Mouse (Mus musculus) midbrain, embryonic 13.5 days (tissue): ENCODE results near the gene Arf3. TPM values are rescaled to one million over a fixed set of nuclear protein-coding genes. Genes with fewer than 3 reads are reported as not detected.
A peak's percentile ranks its signal among the peaks of the same experiment; 100 is the strongest.
"Not testable (repeated sequence)": the region's sequence is repeated elsewhere in the genome, so short reads cannot be mapped to it uniquely, and the experiment has no call there.

Experiments
- ATAC-seq: fragments of 200-750 bp; cut with Nextera tagmentation; 2 replicates; pipeline ENCODE4 v1.8.0; 2017; ENCODE audit warnings: mild to moderate bottlenecking, moderate TSS enrichment, moderate library complexity
- H3K27ac ChIP-seq: fragments of 300-500 bp; sonication (generic); 2 replicates; pipeline ENCODE4 v1.5.1; 2015; ENCODE audit warnings: inconsistent platforms, mild to moderate bottlenecking, moderate library complexity
- H3K27me3 ChIP-seq: fragments of 300-500 bp; sonication (generic); 2 replicates; pipeline ENCODE4 v1.6.1; 2015; ENCODE audit warnings: mild to moderate bottlenecking, inconsistent platforms
- H3K36me3 ChIP-seq: fragments of 300-500 bp; sonication (generic); 2 replicates; pipeline ENCODE4 v1.6.1; 2015; ENCODE audit warnings: mild to moderate bottlenecking, inconsistent platforms
- H3K4me1 ChIP-seq: fragments of 300-500 bp; sonication (generic); replicated peaks from 2 replicates; pipeline ENCODE4 v1.6.1; 2015; ENCODE audit warnings: inconsistent platforms
- H3K4me2 ChIP-seq: fragments of 300-500 bp; sonication (generic); replicated peaks from 2 replicates; pipeline ENCODE4 v1.6.1; 2015; ENCODE audit warnings: moderate library complexity, mild to moderate bottlenecking, inconsistent platforms
- H3K4me3 ChIP-seq: fragments of 300-500 bp; sonication (generic); replicated peaks from 2 replicates; pipeline ENCODE4 v1.5.1; 2015; ENCODE audit warnings: mild to moderate bottlenecking, inconsistent platforms
- H3K9ac ChIP-seq: fragments of 300-500 bp; sonication (generic); replicated peaks from 2 replicates; pipeline ENCODE4 v1.6.1; 2015; ENCODE audit warnings: mild to moderate bottlenecking, inconsistent platforms
- H3K9me3 ChIP-seq: fragments of 300-500 bp; sonication (generic); 2 replicates; pipeline ENCODE4 v1.6.1; 2016; ENCODE audit warnings: mild to moderate bottlenecking, inconsistent platforms
- WGBS: fragments of 180-500 bp; shearing (Covaris S2); methylation state at CpG from one replicate; pipeline ENCODE4 v1.1.7; 2015; 5-methylcytosine and 5-hydroxymethylcytosine counted together
- polyA plus RNA-seq: library from polyadenylated mRNA; unstranded; fragments of >200 nt; fragmentation: Nextera tagmentation; extraction: Ambion mirVana; gene quantifications from 2 replicates; pipeline ENCODE4 v1.2.1, GENCODE M21; 2015

Arf3 gene
- polyA plus RNA-seq, 1 experiment from 2014 or later: 66.0 TPM

DNA sequence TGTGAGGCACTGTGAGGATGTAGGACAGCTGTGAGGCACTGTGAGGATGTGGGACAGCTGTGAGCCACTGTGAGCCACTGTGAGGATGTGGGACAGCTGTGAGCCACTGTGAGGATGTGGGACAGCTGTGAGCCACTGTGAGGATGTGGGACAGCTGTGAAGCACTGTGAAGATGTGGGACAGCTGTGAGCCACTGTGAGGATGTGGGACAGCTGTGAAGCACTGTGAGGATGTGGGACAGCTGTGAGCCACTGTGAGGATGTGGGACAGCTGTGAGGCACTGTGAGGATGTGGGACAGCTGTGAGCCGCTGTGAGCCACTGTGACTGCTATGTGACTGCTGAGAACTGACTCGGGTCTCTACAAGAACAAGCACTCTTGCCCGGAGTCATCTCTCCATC is 19.2 kb downstream of the Arf3 start:
- not testable (repeated sequence) for H3K4me2 ChIP-seq, H3K27ac ChIP-seq, H3K4me1 ChIP-seq, H3K9me3 ChIP-seq, ATAC-seq, H3K9ac ChIP-seq, H3K27me3 ChIP-seq, H3K4me3 ChIP-seq
- H3K36me3 ChIP-seq: peaks cover 39% of the 10 kb centered on the region
- 91% methylated on average over 3 of the region's 3 CpGs for WGBS

DNA sequence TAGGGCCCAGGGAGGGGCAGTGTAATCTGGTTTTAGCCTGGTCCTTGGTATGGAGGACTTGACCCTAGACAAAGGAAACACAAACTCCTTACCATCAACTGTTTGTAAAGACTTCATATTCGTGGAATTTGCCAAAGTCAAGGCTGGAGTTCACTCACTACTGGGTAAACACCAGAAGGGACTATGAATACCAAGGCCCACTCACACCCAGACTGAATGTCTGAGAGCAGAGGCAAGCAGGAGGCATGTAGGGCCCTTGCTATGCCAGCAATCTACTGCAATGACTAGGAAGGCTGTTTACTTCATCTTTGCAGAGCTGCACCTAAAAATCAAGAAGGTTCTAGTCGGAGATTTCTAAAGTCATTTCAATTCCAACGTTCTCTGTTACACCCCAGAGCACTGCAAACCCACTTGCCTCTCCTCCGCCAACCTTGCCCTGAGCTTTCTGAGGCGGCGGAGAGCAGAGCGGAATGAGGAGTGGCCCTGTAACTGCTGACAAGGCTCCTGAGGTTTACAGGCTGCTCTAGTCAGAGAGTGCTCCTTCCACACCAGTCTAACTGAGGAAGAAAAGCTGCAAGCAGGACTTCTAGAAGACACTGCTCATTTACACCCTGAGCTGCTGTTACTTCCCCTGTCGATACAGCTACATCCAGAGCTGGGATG is 20.1 kb downstream of the Arf3 start:
- H3K4me2 ChIP-seq: no peak overlapping the region
- no peaks in the 10 kb centered on the region for H3K27me3 ChIP-seq
- 87% methylated on average over 8 of the region's 8 CpGs for WGBS
- H3K4me3 ChIP-seq: no peak overlapping the region
- H3K4me1 ChIP-seq: no peaks in the 10 kb centered on the region
- H3K36me3 ChIP-seq: peaks cover 46% of the 10 kb centered on the region
- H3K9me3 ChIP-seq: no peaks in the 10 kb centered on the region
- ATAC-seq: no peak
- no peak overlapping the region for H3K9ac ChIP-seq
- H3K27ac ChIP-seq: no peak overlapping the region

DNA sequence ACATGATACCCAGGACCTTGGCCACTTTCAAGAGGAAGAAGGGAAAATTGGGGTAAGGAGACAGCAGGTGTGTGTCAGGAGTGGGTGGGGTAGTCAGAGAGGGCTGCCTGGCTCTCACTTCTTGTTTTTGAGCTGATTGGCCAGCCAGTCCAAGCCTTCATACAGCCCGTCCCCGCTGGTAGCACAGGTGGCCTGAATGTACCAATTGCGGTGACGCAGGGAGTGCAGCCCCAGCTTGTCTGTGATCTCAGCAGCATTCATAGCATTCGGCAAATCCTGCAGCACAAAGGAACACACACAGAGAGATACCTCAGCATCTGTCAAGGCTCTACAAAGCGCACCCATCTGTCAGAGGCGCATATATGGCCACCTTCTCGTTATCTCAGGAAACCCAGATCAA is 22.8 kb downstream of the Arf3 start:
- WGBS: 76% methylated on average over 8 of the region's 8 CpGs
- H3K4me3 ChIP-seq: no peak overlapping the region
- no peak for ATAC-seq

DNA sequence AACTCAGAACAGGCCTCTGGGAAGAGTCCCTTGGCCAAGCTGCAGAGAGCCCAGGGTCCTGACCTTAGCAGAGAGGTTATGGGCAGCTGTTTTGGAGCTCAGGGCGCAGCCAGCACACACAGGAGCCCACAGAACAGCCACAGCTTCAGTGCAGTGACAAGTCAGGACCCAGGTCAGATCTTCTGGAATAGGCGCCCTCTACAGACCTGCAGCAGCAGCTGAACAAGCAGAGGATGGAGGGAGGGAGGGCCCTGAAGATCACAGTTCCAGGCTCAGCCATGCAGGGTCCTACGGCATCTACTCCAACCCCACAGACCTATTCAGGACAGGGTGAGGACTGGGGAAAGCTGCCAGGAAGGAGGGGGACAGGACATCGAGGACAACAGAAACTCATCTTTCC is 24.2 kb downstream of the Arf3 start:
- Histone ChIP-seq H3K4me1 (no peaks in the 10 kb centered on the region), H3K4me2 (no peak overlapping the region), H3K27ac (no peak overlapping the region), H3K9ac (no peak overlapping the region), H3K27me3 (no peaks in the 10 kb centered on the region), H3K9me3 (no peaks in the 10 kb centered on the region), H3K36me3 (peaks cover 79% of the 10 kb centered on the region), H3K4me3 (no peak overlapping the region)
- ATAC-seq: no peak
- WGBS: 68% methylated on average over 4 of the region's 4 CpGs

More for the DNA sequence above, 22.8 kb downstream of the Arf3 start:
- no peaks in the 10 kb centered on the region for H3K27me3 ChIP-seq
- no peak overlapping the region for H3K4me2 ChIP-seq
- no peak overlapping the region for H3K9ac ChIP-seq
- H3K36me3 ChIP-seq: peaks cover 71% of the 10 kb centered on the region
- no peak overlapping the region for H3K27ac ChIP-seq
- no peaks in the 10 kb centered on the region for H3K9me3 ChIP-seq
- no peaks in the 10 kb centered on the region for H3K4me1 ChIP-seq

DNA sequence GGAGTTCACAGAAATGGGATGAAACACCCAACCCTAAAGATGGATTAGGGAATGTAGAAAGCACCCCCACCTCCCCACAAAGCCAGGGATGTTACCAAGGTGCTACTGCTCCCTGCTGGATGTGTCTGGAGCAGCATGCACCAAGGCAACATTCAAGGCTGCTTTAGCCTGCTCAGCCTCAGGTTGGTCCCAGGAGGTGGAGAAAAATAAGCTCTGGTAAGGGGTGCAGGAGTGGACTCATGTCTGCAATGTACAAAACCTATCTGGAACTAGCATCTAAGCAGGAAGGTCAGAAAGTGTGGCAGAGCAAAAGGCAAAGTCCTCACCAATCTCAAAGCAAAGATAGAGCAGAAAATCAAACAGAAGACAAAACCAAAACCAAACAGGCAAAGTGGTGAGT is 25.1 kb downstream of the Arf3 start:
- Histone ChIP-seq H3K4me3 (no peak overlapping the region), H3K9me3 (no peaks in the 10 kb centered on the region), H3K4me1 (no peaks in the 10 kb centered on the region), H3K4me2 (no peak overlapping the region), H3K9ac (no peak overlapping the region), H3K36me3 (peaks cover 77% of the 10 kb centered on the region), H3K27ac (no peak overlapping the region), H3K27me3 (no peaks in the 10 kb centered on the region)
- no peak for ATAC-seq

DNA sequence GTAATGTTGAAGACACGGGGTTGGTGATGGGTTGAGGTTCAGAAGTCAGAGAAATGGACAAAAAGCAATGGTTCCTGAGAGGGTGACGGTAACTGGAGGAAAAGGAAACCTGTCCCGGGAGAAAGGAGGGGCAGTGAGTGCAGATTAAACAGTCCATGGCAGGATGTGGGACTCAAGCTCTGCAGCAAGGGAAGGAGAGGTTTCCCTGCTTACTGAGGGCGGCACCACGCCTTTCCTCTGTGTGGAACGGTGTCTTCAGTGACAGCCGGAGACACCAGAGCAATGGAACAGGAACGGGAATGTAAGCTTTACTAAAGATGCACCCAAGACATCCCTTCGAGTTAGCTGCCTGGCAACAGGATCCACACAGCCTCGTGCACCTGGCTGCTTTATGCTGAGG is 26.5 kb downstream of the Arf3 start:
- whole genome bisulfite sequencing: 92% methylated on average over 10 of the region's 10 CpGs
- Histone ChIP-seq H3K9me3 (no peaks in the 10 kb centered on the region), H3K4me1 (no peaks in the 10 kb centered on the region), H3K9ac (no peak overlapping the region), H3K4me3 (no peak overlapping the region), H3K4me2 (no peak overlapping the region), H3K36me3 (peaks cover 66% of the 10 kb centered on the region), H3K27me3 (no peaks in the 10 kb centered on the region), H3K27ac (no peak overlapping the region)
- ATAC-seq: no peak

DNA sequence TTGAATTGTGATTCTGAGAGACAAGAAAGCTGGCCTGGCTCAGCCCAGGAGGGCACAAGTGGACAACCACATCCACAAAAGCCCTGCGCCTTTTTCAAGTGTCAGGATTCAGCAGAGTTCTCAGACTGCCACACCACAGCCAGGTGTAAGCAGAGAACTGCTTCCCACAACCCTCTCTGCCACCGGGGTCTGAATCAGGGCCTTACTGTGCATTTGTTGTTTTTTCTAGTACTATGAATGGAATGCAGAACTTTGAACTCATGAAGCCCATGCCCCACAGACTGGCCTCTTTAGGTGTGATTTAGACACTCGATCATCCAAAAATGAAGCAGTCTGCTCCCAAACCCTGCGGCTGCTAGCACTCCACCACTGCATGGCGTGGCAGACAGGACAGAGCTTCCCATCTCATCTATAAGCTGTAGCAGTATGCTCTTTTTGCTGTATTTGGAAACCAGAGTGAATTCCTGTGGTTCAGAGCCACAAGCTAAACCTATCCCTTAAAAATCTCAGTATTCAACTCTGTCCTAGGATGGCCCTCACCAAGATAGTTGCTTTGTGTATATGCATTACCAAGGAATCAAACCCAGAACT is 28.9 kb downstream of the Arf3 start:
- no peak overlapping the region for H3K4me2 ChIP-seq
- no peak for ATAC-seq
- H3K27ac ChIP-seq: no peak overlapping the region
- no peak overlapping the region for H3K9ac ChIP-seq
- peaks cover 42% of the 10 kb centered on the region for H3K36me3 ChIP-seq
- no peaks in the 10 kb centered on the region for H3K4me1 ChIP-seq
- peaks cover 11% of the 10 kb centered on the region; the same call in 1 of the 2 replicates for H3K27me3 ChIP-seq
- H3K4me3 ChIP-seq: no peak overlapping the region
- 91% methylated on average over 5 of the region's 5 CpGs for WGBS
- H3K9me3 ChIP-seq: no peaks in the 10 kb centered on the region

DNA sequence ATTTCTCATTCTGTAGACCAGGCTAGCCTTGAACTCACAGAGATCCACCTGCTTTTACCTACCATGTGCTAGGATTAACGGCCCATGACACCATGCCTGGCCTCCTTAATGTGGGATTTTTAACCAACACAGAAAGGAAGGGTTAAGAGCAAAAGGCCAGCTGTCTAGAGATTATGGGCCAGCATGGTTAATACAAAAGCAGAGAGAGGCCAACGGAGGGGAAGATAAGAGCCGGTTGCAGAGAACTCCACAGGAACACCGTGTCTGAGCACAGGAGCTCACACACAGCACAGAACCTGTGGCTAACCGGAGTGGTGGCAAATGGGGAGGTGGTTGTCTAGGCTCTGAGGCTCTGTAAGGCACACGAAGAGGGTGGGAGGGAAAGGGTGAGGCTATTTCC is 29.6 kb downstream of the Arf3 start:
- Histone ChIP-seq H3K36me3 (peaks cover 35% of the 10 kb centered on the region), H3K9ac (no peak overlapping the region), H3K4me1 (peaks cover under 1% of the 10 kb centered on the region; the same call in 1 of the 2 replicates), H3K9me3 (no peaks in the 10 kb centered on the region), H3K4me2 (no peak overlapping the region), H3K4me3 (no peak overlapping the region), H3K27ac (no peak overlapping the region), H3K27me3 (peaks cover 17% of the 10 kb centered on the region; the same call in 1 of the 2 replicates)
- ATAC-seq: no peak
- WGBS: 68% methylated on average over 6 of the region's 6 CpGs

DNA sequence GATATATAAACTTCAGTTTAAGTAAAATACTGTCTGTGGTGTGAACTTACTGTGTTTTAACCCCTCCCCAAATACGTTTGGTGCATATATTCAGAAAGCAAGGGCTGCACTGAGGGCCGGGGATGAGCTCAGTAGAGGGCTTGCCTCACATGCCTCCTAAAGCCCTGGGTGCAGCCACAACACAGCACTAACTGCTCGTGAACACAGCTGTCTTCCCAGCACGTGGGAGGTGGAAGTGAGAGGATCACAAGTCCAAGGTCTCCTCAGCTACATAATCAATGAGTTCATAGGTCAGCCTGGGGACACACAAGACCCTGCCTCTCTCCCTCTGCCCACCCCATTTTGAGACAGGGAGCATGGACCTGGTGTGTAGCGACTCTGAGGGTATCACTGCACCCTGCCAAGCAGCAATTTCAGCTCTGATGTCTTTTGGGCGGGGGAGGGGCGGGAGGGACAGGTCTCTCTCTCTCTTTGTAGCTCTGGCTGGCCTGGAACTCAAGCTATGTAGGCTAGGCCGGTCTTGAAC is 30.9 kb downstream of the Arf3 start:
- Histone ChIP-seq H3K27ac (no peak overlapping the region), H3K4me2 (no peak overlapping the region), H3K36me3 (peaks cover 24% of the 10 kb centered on the region), H3K9me3 (no peaks in the 10 kb centered on the region), H3K9ac (no peak overlapping the region), H3K4me3 (no peak overlapping the region), H3K4me1 (peaks cover 14% of the 10 kb centered on the region), H3K27me3 (peaks cover 28% of the 10 kb centered on the region)
- 74% methylated on average over 8 of the region's 8 CpGs for WGBS
- no peak for ATAC-seq

DNA sequence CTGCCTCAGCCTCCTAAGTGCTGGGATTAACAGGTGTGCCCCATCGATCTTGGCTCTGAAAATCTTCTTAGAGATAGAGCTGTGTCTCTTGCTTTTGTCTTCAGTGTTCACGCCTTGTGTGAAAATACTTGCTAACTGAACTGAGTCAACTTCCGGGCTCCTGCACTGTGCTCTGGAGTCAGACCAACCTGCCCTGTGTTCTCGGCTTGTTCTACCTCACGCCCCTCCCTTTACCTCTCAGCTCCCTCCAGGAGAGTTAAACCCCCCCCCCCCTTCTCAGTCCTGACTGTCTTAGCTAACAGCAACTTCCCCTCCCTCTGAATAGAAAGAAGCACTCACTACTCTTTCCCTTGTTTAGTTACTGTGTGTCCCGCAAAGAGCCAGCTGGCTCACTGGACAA is 32.2 kb downstream of the Arf3 start:
- H3K27ac ChIP-seq: no peak overlapping the region
- ATAC-seq: no peak
- WGBS: 83% methylated on average over 6 of the region's 6 CpGs
- H3K4me2 ChIP-seq: no peak overlapping the region
- H3K27me3 ChIP-seq: peaks cover 40% of the 10 kb centered on the region
- peaks cover 11% of the 10 kb centered on the region for H3K36me3 ChIP-seq
- H3K9me3 ChIP-seq: no peaks in the 10 kb centered on the region
- no peak overlapping the region for H3K9ac ChIP-seq
- no peak overlapping the region for H3K4me3 ChIP-seq
- peaks cover 19% of the 10 kb centered on the region for H3K4me1 ChIP-seq

DNA sequence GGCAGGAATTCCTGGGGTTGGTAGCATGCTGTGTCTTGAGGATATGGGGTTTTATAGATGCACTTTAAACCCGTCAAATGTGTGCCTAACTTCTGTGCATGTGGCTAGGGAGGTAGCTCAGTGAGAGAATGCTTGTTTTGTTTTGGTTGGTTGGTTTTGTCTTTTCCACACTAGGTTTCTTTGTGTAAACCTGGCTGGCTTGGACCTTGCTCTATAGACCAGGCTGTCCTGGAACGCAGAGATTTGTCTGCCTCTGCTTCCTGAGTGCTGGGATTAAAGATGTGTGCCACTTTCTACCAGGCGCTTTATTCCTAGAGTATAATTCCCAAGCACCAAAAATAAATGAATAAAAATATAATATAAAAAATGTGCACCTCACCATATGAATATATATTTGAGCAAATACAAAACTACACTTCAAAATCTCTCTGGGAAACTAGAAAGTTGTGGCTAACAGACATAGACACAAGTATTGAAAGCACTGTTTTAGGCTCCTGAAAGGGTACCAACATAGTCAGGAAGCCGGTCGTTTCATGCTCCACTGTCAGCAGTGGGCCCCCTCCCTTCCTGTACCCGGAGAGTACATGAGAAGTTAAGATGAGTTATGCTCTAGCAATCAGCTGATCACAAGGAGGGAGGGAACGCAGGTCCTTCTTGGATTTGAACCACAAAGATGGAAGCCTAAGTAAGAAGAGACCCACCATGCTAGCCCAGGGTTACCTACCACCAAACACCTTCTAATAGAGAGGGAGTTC is 33.0 kb downstream of the Arf3 start:
- WGBS: 80% methylated on average over 7 of the region's 7 CpGs
- ATAC-seq: no peak
- H3K27me3 ChIP-seq: peaks cover 45% of the 10 kb centered on the region
- no peaks in the 10 kb centered on the region for H3K9me3 ChIP-seq
- no peak overlapping the region for H3K4me3 ChIP-seq
- no peak overlapping the region for H3K9ac ChIP-seq
- no peak overlapping the region for H3K4me2 ChIP-seq
- no peak overlapping the region for H3K27ac ChIP-seq
- peaks cover 5% of the 10 kb centered on the region; the same call in 1 of the 2 replicates for H3K36me3 ChIP-seq
- peaks cover 19% of the 10 kb centered on the region for H3K4me1 ChIP-seq

DNA sequence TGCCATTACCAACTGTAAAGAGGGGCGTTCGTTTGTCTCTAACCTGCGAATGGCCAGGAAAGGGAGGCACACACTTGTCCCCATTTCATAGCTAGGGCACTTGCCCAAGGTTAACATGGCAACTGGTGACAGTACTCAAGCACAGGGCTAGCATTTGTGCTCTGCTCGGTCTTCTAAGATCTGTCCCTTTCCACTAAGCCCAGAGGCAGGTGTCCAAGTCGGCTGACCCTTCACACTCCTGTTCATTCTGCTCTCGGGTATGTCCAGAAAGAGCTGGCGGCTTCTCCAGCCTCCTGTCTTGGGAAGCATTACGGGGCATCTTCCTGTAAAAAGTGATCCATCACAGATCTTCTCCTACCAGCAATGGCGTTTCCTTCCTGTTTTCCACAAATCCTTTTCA is 34.6 kb downstream of the Arf3 start:
- peak overlapping the region; percentile 81 for H3K4me2 ChIP-seq
- 0 out of 2 replicates have a peak overlapping the region, but pooled peaks have one; percentile 43 for H3K4me3 ChIP-seq
- 42% methylated on average over 9 of the region's 9 CpGs for WGBS
- no peaks in the 10 kb centered on the region for H3K9me3 ChIP-seq
- 0 out of 2 replicates have a peak, but pooled peaks have one; percentile 10 for ATAC-seq
- no peaks in the 10 kb centered on the region for H3K36me3 ChIP-seq
- peaks cover 51% of the 10 kb centered on the region for H3K27me3 ChIP-seq
- no peak overlapping the region for H3K27ac ChIP-seq
- H3K9ac ChIP-seq: no peak overlapping the region
- peaks cover 28% of the 10 kb centered on the region for H3K4me1 ChIP-seq
